Comparison of ENCODE assay signal across 18 mouse cellular contexts in genomic region chr17:50537786-50538185, GRCm38 (mm10).
"Had no signal": no experiment of that assay in that cellular context is flagged by ENCODE, and none has a peak within 500 bp of the region (broad histone marks: within the 10 kb centered on the region; RNA-seq: fewer than 3 reads in every experiment).

No protein-coding gene starts in this region.

- ATAC-seq: midbrain, embryonic 16.5 days had no signal

- H3K4me1 ChIP-seq: midbrain, embryonic 10.5 days; midbrain, embryonic 12.5 days; neural tube, embryonic 13.5 days; neural tube, embryonic 15.5 days had no signal

- H3K9me3 ChIP-seq: neural tube, embryonic 13.5 days; neural tube, embryonic 15.5 days had no signal

- DNase-seq: lung, embryonic 14.5 days; lung, postnatal 10 days; lung, postnatal 4 days; midbrain, embryonic 14.5 days; retina, postnatal 1 day; right cerebral cortex, adult 18-20 months; right cerebral cortex, postnatal 25 days; right cerebral cortex, postnatal 4 days; spleen, adult 18-20 months; thymus, adult 18-20 months; thymus, postnatal 14 days; thymus, postnatal 36 days had no signal

- H3K36me3 ChIP-seq: midbrain, embryonic 12.5 days; neural tube, embryonic 13.5 days; neural tube, embryonic 15.5 days had no signal

- H3K9ac ChIP-seq: lung, embryonic 14.5 days; midbrain, embryonic 12.5 days; neural tube, embryonic 13.5 days; neural tube, embryonic 15.5 days had no signal

- H3K27me3 ChIP-seq: midbrain, embryonic 12.5 days; neural tube, embryonic 13.5 days; neural tube, embryonic 15.5 days had no signal

- H3K4me2 ChIP-seq: lung, embryonic 14.5 days; midbrain, embryonic 12.5 days; neural tube, embryonic 13.5 days; neural tube, embryonic 15.5 days had no signal

- H3K27ac ChIP-seq: midbrain, embryonic 10.5 days; midbrain, embryonic 12.5 days; neural tube, embryonic 13.5 days; neural tube, embryonic 15.5 days had no signal

- H3K4me3 ChIP-seq: midbrain, embryonic 10.5 days; midbrain, embryonic 12.5 days; myocyte; neural tube, embryonic 13.5 days; neural tube, embryonic 15.5 days had no signal
